Mouse (Mus musculus) cerebral cortex, adult 2 months (tissue): Measurements from ENCODE around the gene Ano10.

ENCODE experiments used
- WGBS: fragments of 180-500 bp; shearing (Covaris S2); methylation state at CpG from one replicate; pipeline ENCODE4 v1.1.7; 2018; 5-methylcytosine and 5-hydroxymethylcytosine counted together

Ano10 gene

DNA sequence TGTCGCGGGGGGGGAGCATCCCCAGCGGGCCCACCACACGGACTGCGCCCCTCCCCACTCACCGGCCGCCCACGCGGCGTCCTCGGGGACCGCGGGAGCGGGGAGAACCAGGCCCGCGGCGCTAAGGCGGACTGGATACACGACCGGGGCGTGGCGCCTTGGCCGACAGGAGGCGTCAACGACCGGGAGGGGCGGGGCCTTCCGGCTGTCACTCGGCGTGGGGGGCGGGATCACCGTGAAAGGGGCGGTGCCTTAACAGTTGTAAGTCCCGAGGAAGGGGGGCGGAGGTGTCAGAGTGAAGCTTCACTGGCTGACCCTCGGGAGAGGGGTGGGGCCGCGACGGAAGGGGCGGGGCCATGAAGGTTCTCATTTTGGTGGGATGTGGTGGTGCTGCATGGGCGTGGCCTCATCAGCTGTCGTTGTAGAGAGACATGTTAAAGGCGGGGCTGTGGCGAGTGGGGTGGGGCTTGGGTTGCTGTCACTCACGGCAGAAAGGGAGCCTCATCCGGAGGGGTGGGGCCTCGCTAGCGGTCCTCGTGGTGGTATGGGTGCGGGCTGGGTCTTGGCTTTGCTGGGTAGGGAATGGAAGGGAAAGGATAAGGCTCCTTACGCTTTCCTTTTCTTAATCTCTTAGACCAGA is at the start of gene Ano10:
Ano10 (minus strand) TSS at position 182 of the 640 bp plus-strand sequence.
- under 1% methylated on average over 51 of the region's 51 CpGs for WGBS

DNA sequence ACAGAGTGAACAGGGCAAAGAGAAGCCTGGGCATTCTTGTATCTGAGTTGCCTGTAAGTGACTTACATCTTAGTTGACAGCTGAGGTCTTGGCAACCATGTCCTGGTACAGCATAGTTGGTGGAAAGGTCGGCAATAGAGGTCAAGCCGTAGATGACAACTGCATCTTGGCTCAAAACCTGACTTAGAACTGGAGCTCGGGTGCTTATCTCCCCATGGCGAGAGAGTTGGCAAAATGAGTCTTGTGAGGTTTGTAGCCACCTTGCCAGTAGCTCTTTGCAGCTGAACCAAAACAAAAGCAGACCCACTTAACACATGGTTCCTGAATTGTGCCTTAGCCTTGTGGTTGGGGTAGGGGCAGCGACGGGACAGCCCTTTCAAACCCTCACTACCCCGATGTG is 49.2 kb upstream of the Ano10 start:
- WGBS, result 87% methylated on average over 7 of the region's 7 CpGs

DNA sequence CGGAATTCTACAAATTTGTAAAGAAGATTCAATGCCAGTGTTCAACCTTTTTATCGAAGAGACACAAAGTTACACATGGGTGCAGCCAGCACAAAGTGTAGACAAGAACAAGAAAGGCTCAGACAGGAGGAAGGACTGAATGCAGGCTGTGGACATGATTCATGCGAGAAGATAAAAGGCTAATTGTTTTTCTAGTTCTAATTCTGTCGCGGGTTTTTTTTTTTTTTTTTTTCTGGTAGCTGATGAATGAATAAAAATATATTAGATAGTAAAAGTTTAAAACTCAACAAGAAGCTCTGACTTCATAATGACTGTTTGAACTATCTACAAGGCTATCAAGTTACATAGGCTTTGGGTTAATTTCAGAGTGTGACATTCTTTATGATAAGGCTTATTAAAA is 45.7 kb upstream of the Ano10 start:
- 58% methylated on average over 5 of the region's 5 CpGs for WGBS

DNA sequence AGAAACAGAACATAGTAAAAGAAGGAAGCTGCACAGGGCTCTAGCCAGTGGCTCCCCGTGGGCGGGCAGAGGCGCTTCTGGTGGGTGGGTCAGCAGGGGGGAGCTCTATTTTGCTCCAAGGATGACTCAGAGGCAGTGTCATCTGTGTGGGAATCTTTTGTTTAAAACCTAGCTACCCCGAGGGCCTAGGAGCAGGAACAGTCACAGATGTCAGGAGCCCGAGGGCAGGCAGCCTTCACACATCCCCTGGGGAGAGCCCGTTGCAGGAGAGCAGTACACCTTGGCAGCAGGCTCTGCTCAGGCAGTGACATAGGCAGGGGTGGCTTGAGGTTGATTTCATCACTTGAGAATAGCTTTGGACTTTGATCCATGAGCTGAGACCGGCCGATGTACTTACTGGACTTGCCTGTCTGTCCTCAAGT is 43.3 kb upstream of the Ano10 start:
- WGBS, result 54% methylated on average over 8 of the region's 8 CpGs

DNA sequence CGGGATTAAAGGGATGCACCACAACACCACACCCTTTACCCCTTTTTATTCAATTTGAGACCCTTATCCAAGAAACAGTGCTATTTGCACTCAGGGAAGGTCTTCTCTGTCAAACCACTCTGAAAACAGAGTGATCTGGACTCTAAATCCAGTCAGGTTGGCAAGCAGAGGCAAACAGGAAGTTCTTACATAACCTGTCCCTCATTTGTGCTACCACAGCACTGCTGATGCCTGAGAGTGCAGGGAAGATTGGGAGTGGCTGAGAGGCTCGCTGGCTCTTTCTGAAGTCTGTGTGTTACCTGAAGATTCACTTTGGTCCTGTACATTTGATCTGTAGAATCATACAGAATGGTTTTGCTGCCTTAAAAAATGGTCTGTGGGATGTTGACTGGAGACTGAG is 42.5 kb upstream of the Ano10 start:
- 51% methylated on average over 2 of the region's 2 CpGs for WGBS

DNA sequence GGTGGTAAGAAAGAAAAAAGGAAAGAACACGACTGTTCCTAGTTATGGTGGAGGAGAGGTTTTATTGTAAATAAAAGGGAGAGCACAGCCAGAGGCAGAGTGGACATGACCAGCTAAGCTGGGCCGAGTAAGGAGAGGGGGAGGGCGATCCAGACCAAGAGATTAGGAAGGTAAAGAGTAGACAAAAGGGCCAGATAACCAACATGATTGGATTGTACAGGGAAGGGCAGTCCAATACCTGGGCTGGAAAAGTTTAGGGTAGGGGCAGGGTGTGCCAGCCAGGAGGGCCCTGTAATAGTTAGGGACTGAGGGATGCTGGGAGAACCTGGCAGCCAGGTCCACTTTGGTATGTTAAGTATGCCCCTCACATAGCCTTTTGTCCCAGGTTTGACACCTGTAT is 34.0 kb upstream of the Ano10 start:
- 71% methylated on average over 3 of the region's 3 CpGs for WGBS

DNA sequence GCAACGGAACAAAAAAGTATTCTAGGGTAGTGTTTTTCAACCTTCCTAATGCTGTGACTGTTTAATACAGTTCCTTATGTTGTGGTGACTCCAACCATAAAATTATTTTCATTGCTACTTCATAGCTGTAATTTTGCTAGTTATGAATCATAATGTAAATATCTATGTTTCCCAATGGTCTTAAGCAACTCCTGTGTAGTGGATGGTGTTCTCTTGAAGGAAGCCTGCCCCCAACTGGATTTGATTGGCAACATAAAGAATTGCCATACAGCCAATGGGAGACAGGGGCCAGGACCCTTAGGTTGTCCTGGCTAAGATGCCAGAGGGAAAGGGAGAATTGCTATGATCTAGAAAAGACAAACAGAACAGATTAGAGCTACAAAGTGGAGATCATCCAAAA is 31.8 kb upstream of the Ano10 start:
- 93% methylated on average over 1 of the region's 1 CpGs for WGBS

DNA sequence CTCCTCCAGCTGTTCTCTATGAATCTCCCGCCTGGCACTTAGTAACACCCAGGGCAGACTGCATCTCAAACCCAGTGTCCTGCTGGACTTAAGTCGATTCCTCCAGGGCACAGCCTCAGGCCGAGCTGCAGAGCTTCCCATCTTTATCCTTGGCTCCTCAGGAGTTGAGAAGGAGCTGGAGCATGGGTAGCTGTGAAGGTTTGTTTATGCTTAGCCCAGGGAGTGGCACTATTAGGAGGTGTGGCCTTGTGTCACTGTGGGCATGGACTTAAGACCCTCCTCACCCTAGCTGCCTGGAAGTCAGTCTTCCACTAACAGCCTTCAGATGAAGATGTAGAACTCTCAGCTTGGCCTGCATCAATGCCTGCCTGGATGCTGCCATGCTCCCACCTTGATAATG is 28.1 kb upstream of the Ano10 start:
- WGBS, result 76% methylated on average over 3 of the region's 3 CpGs

DNA sequence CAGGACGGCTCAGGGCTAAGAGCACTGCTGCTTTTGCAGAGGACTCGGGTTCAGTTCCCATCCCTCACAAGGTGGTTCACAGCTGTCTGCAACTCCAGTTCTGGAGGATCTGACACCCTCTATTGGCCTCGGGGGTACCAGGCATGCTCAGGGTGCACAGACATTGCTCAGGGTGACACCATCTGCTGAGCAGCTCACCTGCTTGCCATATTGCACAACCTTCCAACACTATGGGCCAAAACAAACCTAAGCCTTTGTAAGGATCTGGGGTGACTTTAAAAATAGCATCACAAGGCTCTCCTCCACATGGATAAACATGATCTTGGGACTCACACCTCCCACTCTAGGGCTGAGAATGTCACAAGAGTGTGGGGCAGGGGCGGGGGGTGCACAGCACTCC is 26.4 kb upstream of the Ano10 start:
- 89% methylated on average over 4 of the region's 4 CpGs for WGBS

DNA sequence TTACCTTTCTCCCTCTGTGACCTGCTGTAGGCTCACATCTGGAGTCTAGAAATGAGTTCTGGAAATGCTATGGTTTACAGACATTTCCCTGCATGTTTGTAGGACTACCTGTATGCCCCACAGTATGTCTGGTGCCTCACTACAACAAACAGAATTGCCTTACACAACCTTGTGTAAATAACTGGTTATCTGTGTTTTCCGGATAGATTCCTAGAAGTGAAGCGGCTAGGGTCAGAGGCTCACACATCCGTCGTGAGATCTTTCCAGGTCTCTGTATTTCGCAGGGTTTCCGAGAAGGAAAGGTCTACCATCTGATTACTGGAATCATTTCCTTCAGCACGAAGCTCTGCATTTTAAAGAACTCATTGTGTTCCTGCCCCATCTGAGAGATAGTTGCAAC is 22.3 kb upstream of the Ano10 start:
- 87% methylated on average over 7 of the region's 7 CpGs for WGBS

DNA sequence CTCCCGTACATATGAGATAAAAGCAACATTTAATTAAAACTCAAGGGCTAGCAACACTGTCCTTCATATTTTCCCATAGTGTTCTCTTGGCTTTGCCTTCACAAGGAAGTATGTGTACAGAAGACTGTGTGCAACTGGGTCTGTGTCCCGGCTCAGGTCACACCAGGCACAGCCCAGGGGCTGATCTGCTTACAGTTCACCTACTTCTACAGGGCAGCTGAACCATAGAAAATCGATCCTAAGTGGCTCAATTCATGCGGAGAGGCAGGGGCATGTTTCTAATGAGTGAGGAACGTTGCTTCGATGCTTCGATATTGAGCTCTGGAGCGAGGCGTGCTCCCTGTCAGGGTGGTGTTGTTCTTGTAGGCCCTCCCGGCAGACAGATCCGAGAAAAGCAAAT is 21.3 kb upstream of the Ano10 start:
- WGBS, result 81% methylated on average over 11 of the region's 11 CpGs

DNA sequence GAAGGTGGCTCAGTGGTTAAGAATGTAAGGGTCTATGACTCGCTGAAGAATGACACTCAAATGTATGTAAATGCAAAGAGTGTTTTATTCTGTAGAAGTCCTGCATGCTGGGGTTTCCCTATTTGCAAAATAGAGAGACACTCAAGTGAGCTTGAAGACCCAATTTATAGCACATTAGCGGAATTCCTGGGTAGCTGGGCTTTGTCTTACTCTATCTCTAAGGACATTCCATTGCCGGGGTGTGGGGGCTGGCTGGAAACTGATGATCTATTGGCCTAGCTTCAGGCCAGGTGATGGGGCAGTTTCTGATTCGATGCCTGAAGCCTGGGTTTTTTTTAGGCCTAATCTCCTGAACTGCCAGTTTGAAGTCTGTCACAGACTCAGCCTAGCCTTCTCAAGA is 20.7 kb upstream of the Ano10 start:
- WGBS, result 75% methylated on average over 4 of the region's 4 CpGs

DNA sequence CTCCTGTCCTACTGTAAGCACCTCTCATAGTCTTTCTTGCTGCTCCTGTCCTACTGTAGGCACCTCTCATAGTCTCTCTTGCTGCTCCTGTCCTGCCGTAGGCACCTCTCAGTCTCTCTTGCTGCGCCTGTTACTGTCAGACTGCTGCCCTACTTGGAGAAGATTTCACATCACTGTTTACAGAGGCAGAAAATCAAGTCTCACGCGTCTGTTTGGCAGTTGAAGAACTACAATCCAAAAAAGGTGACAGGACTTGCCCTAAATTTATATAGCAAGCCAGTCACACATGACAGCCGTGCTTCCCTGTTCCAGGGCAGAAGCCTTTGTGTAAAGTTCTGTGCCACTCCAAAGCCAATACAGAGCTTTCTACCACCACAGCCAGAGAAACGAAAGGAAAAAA is 20.2 kb upstream of the Ano10 start:
- WGBS, result 65% methylated on average over 6 of the region's 6 CpGs

DNA sequence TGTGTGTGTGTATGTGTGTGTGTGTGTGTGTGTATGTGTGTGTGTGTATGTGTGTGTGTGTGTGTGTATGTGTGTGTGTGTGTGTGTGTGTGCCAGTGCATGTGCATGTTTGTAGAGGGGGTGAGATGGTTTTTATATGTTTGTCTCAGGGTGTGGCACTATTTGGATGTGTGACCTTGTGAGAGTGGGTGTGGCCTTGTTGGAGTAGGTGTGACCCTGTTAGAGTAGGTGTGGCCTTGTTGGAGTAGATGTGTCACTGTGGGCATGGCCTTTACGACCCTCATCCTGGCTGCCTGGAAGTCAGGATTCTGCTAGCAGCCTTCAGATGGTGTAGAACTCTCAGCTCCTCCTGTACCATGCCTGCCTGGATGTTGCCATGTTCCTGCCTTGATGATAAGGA is 18.9 kb upstream of the Ano10 start:
- 91% methylated on average over 1 of the region's 1 CpGs for WGBS

DNA sequence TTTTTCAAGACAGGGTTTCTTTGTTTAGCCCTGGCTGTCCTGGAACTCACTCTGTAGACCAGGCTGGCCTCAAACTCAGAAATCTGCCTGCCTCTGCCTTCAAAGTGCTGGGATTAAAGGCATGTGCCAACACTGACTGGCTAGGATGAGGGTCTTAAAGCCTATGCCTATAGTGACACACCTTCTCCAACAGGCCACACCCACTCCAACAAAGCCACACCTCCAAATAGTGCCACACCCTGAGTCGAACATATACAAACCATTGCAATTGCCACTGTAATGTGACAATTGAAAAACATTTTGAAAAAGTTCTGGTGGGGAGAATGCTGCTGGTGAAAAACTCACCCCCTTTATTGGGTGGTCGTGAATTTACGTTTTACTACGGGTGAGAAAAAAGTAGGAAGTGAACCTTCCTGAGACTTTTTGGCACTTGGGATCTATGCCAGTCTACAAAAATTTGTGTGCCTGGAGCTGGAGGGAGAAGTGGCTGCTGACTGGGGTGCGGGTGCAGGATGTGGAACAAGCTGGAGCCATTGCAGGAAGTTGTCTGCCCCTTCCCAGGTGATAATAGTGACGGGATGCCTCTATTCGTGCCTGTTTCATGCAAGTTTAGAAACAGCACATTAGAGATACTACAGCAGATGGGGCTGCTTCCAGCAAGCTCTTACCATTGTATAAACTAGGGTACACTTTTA is 18.2 kb upstream of the Ano10 start:
- 65% methylated on average over 7 of the region's 7 CpGs for WGBS

DNA sequence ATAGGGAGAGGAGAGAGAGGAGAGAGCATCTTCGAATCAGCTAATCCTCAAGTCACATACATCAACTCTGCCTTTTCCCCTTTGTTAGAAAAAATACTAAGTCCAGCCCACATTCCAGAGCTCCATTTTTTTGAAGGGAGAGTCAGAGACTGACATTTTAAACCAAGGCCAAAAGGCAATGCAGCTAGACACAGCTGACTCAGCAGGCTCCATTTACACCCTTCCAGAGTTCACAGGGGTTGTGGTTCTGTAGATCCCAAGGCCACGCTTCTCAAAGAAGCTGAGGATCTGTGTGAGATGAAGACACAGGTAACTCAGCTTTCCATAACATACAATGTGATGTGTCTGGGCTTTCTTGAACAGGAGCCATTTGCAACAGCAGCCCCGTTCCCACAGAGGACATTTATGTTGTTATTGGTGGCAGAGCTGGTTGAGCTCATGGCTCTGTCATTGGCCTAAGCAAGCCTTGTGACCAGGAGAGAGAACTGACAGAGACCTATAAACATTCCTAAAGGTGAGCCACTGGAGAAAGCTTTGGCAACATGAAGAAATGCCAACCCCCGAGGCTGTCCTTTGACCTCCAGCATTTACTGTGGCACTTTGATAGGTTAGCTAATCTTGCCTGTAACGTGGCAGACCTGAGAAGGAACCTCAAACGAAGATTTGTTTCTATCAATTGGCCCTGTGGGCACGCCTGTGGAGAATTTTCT is 17.0 kb upstream of the Ano10 start:
- WGBS, result 79% methylated on average over 7 of the region's 7 CpGs

DNA sequence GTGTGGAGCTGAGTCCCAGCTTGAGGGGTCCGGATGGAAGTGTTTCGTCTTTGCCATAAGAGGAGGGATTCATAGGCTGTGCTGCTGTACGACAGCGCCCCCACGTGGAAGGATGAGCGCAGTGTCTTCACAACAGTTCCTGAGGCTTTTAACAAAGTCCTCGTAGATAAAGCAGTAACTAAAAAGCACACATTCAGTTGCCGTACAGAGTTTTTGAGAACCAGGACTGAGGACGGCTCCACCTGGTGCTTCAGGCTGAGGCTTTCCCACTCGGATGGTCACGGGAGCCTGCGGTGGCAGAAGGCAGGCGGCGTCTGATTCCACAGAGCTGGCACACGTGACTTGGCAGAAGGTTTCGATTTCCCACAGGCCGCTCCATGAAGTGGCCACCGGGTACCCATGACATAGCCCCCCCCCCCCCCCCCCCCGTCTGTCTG is 16.4 kb upstream of the Ano10 start:
- 2% methylated on average over 19 of the region's 19 CpGs for WGBS

DNA sequence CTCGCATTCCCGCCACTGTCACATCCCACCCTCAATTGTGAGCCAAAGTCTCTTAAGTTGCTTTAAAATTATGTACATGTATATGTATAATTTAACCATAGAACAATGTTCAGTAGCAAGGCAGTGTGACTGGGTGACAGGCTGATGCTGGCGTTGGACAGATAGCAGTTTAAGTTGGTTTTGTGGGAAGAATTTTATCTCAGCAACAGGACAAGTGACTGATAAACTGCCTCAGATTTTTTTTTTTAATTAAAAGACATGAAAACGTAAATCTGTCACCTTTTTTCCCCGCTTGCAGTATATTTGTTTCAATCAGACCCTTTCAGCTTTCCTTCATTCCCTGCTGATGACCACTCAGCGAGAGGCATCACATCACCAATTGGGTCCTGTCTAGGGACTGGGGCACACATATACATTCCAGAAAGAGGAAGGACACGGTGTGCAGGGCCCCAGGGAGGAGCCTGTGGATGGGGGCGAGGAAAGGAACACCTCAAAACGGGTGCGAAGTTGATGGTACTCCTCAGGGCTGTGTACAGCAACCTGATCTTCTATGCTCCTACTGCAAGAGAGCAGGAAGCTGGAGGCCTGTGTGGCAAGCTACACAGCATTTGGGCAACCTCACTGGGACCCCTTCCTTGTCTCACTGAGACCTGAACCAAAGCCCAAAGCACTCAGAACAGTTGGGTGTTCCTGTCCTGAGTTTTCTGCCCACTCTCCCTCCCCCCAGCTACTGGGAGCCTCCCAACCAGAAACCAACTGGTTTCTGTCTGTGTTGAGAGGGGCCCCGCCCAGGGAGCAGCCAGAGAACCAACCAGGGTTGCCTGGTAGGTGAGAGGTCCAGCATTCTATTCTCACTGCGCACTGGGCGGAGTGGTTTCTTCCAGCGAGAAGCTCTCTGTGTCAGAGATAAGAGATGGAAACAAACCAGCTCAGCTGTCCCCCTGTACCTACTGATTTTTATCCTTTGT is 15.1 kb upstream of the Ano10 start:
- WGBS, result 82% methylated on average over 14 of the region's 14 CpGs

DNA sequence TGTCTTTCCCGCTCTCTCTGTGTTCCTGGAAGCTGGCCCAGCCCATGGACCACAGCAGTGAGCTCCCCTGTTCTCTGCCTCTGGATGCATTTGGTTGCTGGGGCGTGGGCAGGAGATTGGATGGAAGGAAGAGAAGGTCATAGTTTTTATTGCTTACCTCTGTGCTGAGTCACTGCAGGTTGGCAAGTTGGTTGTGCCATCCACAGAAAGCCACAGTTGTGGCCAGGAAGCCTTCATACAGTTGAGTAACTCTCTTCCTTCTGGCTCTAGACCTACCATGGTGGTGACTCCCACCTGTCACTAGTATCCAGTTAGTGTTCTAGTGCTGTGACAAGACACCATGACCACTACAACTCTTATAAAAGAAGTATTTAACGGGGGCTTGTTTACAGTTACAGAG is 11.1 kb upstream of the Ano10 start:
- 74% methylated on average over 3 of the region's 3 CpGs for WGBS

DNA sequence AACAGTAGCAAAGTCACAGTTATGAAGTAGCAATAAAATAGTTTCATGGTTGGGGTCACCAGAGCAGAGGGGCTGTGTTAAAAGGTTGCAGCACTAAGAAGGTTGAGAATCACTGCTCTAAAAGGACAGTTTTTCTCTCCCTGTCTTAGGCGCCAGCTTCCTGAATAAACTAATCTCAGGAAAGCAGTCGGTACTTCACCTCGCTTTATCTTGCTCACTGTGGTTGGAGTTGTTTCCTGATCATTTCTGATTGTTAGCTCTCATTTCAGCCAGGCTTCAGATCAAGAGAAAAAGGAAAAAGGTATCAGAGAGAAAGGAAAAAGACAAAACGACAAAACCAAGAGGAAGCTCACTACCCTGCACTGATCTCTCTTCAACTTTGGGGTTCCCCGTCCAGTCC is 1.9 kb upstream of the Ano10 start:
- 89% methylated on average over 5 of the region's 5 CpGs for WGBS

DNA sequence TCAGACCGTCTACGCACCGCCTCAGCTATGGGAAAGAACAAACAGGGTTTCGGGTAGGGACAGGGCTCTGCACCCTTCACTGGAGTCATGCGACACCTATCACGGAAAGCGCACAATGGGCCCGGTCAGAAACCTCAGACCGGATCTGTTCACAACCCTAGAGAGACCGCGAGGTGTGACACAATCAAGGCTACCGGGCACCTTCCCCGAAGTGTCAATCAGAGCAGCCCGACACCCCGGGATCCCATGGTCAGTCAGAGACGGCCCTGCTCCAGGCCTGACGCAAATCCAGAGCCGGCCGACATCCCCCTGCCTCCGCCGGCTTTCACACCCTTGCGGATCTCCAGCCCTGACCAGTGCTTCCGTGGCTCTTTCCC is 370 bp downstream of the Ano10 start:
- 1% methylated on average over 23 of the region's 23 CpGs for WGBS

DNA sequence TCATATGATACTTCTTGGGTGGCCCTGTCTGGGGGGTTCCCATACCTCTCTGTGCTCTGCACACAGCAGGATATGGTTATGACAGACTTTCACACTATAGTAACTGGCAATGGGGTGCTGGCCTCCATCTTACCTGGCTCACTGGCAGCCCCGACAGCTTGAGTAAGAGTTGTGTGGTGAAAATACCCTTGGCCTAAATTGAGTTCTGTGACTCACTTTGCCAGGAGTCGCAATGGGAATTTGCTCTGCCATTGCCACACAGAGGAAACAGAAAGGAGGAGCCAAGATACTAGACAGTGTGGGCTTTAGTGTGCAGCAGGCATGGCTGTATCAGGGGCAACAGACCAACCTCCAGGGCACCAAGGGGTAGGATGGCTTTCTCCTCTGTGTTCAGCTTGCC is 4.0 kb downstream of the Ano10 start:
- 66% methylated on average over 2 of the region's 2 CpGs for WGBS
